Mouse (Mus musculus): ENCODE measurements around the gene Clec11a. TPM values are rescaled to one million over a fixed set of nuclear protein-coding genes. Genes with fewer than 3 reads are reported as not detected.

The Clec11a gene
- polyA plus RNA-seq, 1 experiment = 9.4 TPM

- no peaks in the 10 kb centered on the region for H3K4me1 ChIP-seq (ENCODE audit: control insufficient read depth, insufficient read depth, low read length)
- DNase-seq = no peak
- H3K4me3 ChIP-seq (replicated peaks; ENCODE audit: extremely low read depth, low read depth, low read length) = no peak overlapping the region
- WGBS = 68% methylated on average over 2 of the region's 2 CpGs
- no peak for TF ChIP-seq CTCF (IDR thresholded peaks at IDR 0.05; ENCODE audit: insufficient read depth, low read length)
- no peak for TF ChIP-seq POLR2A (IDR thresholded peaks at IDR 0.05; ENCODE audit: borderline replicate concordance, extremely low read depth, low read depth, low read length)
Observed at GRCm38 (mm10) chr7:44271309-44271708, 35.4 kb downstream of the Clec11a start.

GRCm38 (mm10) chr7:44269397-44269796 is 37.3 kb downstream of the Clec11a start:
- H3K4me3 ChIP-seq (replicated peaks; ENCODE audit: extremely low read depth, low read depth, low read length) = no peak overlapping the region
- 71% methylated on average over 2 of the region's 2 CpGs for WGBS
- TF ChIP-seq POLR2A (IDR thresholded peaks at IDR 0.05; ENCODE audit: borderline replicate concordance, extremely low read depth, low read depth, low read length) = no peak
- TF ChIP-seq CTCF (IDR thresholded peaks at IDR 0.05; ENCODE audit: insufficient read depth, low read length) = no peak
- no peaks in the 10 kb centered on the region for H3K4me1 ChIP-seq (ENCODE audit: control insufficient read depth, insufficient read depth, low read length)
- no peak for DNase-seq

- no peak for TF ChIP-seq POLR2A (IDR thresholded peaks at IDR 0.05; ENCODE audit: borderline replicate concordance, extremely low read depth, low read depth, low read length)
- no peak for TF ChIP-seq CTCF (IDR thresholded peaks at IDR 0.05; ENCODE audit: insufficient read depth, low read length)
- no peak for DNase-seq
- H3K4me3 ChIP-seq (replicated peaks; ENCODE audit: extremely low read depth, low read depth, low read length) = no peak overlapping the region
- 71% methylated on average over 11 of the region's 11 CpGs for WGBS
- H3K4me1 ChIP-seq (ENCODE audit: control insufficient read depth, insufficient read depth, low read length) = no peaks in the 10 kb centered on the region
Observed at GRCm38 (mm10) chr7:44268117-44268516, 38.6 kb downstream of the Clec11a start.

- Histone ChIP-seq H3K4me3 (replicated peaks; ENCODE audit: extremely low read depth, low read depth, low read length) (no peak overlapping the region), H3K4me1 (ENCODE audit: control insufficient read depth, insufficient read depth, low read length) (no peaks in the 10 kb centered on the region)
- peak; percentile 97 for DNase-seq
- 4% methylated on average over 34 of the region's 34 CpGs for WGBS
- TF ChIP-seq POLR2A (IDR thresholded peaks at IDR 0.05; ENCODE audit: borderline replicate concordance, extremely low read depth, low read depth, low read length) (no peak), CTCF (IDR thresholded peaks at IDR 0.05; ENCODE audit: insufficient read depth, low read length) (peak; percentile 97)
Observed at GRCm38 (mm10) chr7:44262791-44263643, 43.7 kb downstream of the Clec11a start.

DNA sequence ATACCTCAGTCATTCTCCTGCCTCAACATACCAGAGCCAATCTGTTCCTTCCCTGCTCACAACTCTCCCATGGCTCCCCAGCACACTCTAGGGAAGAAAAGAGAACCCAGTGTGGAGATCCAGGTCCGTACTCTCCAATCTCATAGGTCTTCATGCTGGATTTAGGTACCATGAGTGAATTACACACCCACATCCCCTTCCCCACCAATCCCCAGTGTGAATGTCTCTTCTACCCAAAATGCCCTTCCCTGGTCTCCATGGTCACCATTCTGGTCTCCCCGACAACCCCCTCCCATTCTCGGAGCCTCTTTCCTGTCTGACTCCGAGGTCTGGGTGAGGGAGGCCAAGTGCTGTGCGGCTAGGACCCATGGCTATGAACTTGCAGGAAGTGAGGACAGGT is 45.6 kb downstream of the Clec11a start, which contains the start of gene Gm15517:
TSS of gene Gm15517 (plus strand) at position 301 of the 400 bp plus-strand sequence.
- DNase-seq = no peak
- WGBS = 59% methylated on average over 5 of the region's 5 CpGs
- no peak within 1 kb of the TSS for H3K4me3 ChIP-seq (replicated peaks; ENCODE audit: extremely low read depth, low read depth, low read length)
- TF ChIP-seq CTCF (IDR thresholded peaks at IDR 0.05; ENCODE audit: insufficient read depth, low read length) = no peak
- no peak for TF ChIP-seq POLR2A (IDR thresholded peaks at IDR 0.05; ENCODE audit: borderline replicate concordance, extremely low read depth, low read depth, low read length)
- no peaks in the 10 kb centered on the region for H3K4me1 ChIP-seq (ENCODE audit: control insufficient read depth, insufficient read depth, low read length)

DNA sequence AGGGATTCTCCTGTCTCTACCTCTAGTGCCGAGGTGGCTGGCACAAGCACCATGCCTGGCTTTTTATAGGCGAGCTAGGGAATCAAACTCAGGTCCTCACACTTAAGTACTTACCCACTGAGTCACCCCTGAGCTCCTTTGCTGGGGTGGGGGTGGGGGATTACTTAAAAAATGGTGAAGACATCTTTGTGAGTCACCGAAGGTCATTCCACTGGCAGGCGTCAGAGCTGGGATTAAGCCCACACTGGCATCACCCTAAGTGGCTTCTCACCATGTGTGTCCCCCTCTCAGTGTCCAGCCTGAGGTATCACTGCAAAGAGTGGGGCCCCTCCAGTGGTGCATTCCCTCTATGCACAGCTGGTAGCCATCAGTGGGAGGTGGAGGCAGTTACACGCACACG is 46.3 kb downstream of the Clec11a start:
- DNase-seq = no peak
- Histone ChIP-seq H3K4me3 (replicated peaks; ENCODE audit: extremely low read depth, low read depth, low read length) (no peak overlapping the region), H3K4me1 (ENCODE audit: control insufficient read depth, insufficient read depth, low read length) (no peaks in the 10 kb centered on the region)
- 71% methylated on average over 6 of the region's 6 CpGs for WGBS
- TF ChIP-seq CTCF (IDR thresholded peaks at IDR 0.05; ENCODE audit: insufficient read depth, low read length) (no peak), POLR2A (IDR thresholded peaks at IDR 0.05; ENCODE audit: borderline replicate concordance, extremely low read depth, low read depth, low read length) (no peak)

DNA sequence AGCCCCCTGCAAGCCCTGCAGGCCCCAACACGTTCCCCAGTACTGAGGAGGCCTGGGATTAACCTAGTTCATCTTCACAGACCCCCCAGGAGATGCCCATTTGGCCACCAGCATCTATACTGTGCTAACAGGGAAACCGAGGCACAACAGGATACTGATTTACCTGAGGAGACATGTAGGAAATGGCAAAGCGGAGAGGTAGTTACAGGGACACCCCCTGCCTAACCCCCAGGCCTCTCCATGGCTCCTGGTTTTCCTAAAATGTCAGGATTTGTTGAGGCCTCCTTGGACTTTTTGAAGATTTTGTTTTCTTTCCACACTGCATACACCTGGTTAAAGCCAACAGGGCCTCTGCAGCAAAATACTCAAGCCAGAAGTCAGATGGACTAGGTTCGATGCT is 49.4 kb downstream of the Clec11a start, which contains the start of gene Acp4:
TSS of gene Acp4 (minus strand) at position 101 of the 400 bp plus-strand sequence.
- TF ChIP-seq POLR2A (IDR thresholded peaks at IDR 0.05; ENCODE audit: borderline replicate concordance, extremely low read depth, low read depth, low read length) (no peak), CTCF (IDR thresholded peaks at IDR 0.05; ENCODE audit: insufficient read depth, low read length) (no peak)
- H3K4me1 ChIP-seq (ENCODE audit: control insufficient read depth, insufficient read depth, low read length) = no peaks in the 10 kb centered on the region
- H3K4me3 ChIP-seq (replicated peaks; ENCODE audit: extremely low read depth, low read depth, low read length) = no peak within 1 kb of the TSS
- WGBS = 71% methylated on average over 4 of the region's 4 CpGs
- no peak for DNase-seq

DNA sequence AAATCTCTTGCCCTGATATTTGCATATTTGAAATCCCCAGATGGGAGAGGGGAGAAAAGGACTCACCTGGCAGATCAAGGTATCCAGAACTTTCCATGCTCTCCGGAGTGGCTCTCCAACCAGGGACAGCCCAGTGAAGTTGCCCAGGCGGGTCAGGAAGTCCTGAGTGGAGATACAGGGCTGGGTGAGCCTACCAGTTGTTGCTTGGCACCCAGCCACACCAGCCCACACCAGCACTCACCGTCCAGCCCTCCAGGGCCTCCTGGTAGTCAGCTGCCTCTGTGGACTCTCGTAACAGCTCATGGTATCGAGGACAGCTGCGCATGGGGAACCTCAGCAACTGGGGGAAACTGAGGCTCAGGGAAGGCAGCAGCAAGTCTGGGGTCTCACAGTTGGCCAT is 51.8 kb downstream of the Clec11a start:
- H3K4me3 ChIP-seq (replicated peaks; ENCODE audit: extremely low read depth, low read depth, low read length) = no peak overlapping the region
- WGBS = 55% methylated on average over 6 of the region's 6 CpGs
- DNase-seq = no peak
- no peaks in the 10 kb centered on the region for H3K4me1 ChIP-seq (ENCODE audit: control insufficient read depth, insufficient read depth, low read length)
- TF ChIP-seq CTCF (IDR thresholded peaks at IDR 0.05; ENCODE audit: insufficient read depth, low read length) = no peak
- TF ChIP-seq POLR2A (IDR thresholded peaks at IDR 0.05; ENCODE audit: borderline replicate concordance, extremely low read depth, low read depth, low read length) = no peak

DNA sequence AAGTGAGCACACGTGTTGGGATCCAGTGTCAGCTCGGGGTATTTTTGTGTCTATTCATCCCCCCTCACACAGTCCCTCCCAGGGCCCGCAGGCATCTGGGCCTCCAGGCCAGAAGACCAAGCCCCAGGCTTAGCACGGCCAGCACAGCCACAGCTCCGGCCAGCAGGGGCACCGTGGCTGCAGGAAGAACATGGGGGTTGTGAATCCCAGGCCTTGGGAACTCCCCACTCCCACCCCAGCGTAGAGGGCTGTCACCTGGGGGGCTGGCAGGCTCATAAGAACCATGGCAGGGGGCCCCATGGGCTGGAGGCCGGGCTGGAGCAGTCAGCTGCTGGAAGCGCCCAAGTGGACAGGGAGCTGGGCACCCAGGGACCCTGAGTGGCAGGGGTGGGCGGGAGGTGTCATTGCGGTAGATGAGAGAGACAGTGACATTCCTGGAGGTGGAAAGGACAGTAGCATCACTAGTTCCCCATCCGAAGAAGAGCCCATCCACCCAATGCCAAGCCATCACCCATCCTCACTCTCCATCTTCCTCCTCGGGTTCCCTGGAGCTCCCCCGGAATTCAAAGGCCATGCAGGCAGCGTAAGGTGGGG is 53.6 kb downstream of the Clec11a start:
- WGBS = 69% methylated on average over 15 of the region's 15 CpGs
- TF ChIP-seq CTCF (IDR thresholded peaks at IDR 0.05; ENCODE audit: insufficient read depth, low read length) = no peak
- no peak for TF ChIP-seq POLR2A (IDR thresholded peaks at IDR 0.05; ENCODE audit: borderline replicate concordance, extremely low read depth, low read depth, low read length)
- no peak for DNase-seq
- no peaks in the 10 kb centered on the region for H3K4me1 ChIP-seq (ENCODE audit: control insufficient read depth, insufficient read depth, low read length)
- no peak overlapping the region for H3K4me3 ChIP-seq (replicated peaks; ENCODE audit: extremely low read depth, low read depth, low read length)

Other genes starting within 250 kb of the Clec11a start
- not detected in 2 replicates for gene Klk1b21, start 204.6 kb downstream of the Clec11a start, polyA plus RNA-seq (2012; rRNA removed)
- gene Klk1b22, start 194.2 kb downstream of the Clec11a start, polyA plus RNA-seq (2012; rRNA removed) = not detected in 2 replicates
- not detected in 2 replicates for gene Klk1b16, start 170.1 kb downstream of the Clec11a start, polyA plus RNA-seq (2012; rRNA removed)
- not detected in 2 replicates for gene Klk1b24, start 118.7 kb downstream of the Clec11a start, polyA plus RNA-seq (2012; rRNA removed)
- not detected in 2 replicates for gene Klk1b3, start 108.7 kb downstream of the Clec11a start, polyA plus RNA-seq (2012; rRNA removed)
- gene Klk1b4, start 99.5 kb downstream of the Clec11a start, polyA plus RNA-seq (2012; rRNA removed) = 0.15 TPM in 1 of 2 replicates, not detected in the other
- gene Klk1b5, start 91.0 kb downstream of the Clec11a start, polyA plus RNA-seq (2012; rRNA removed) = not detected in 2 replicates
- gene Klk1, start 81.5 kb downstream of the Clec11a start, polyA plus RNA-seq (2012; rRNA removed) = 1.9 and 18.3 TPM in 2 replicates
- not detected in 2 replicates for gene Gm36864, start 70.7 kb downstream of the Clec11a start, polyA plus RNA-seq (2012; rRNA removed)
- 0.85 and 1.1 TPM in 2 replicates for gene 1700028J19Rik, start 60.2 kb downstream of the Clec11a start, polyA plus RNA-seq (2012; rRNA removed)
- gene 2410002F23Rik, start 60.2 kb downstream of the Clec11a start, polyA plus RNA-seq (2012; rRNA removed) = 60.0 and 63.7 TPM in 2 replicates
- not detected in 2 replicates for gene Acp4, start 49.5 kb downstream of the Clec11a start, polyA plus RNA-seq (2012; rRNA removed)
- gene Gm15517, start 45.5 kb downstream of the Clec11a start, polyA plus RNA-seq (2012; rRNA removed) = not detected in 2 replicates
- gene Shank1, start 3.4 kb upstream of the Clec11a start, polyA plus RNA-seq (2012; rRNA removed) = 0.44 and 0.65 TPM in 2 replicates
- gene Syt3, start 77.2 kb upstream of the Clec11a start, polyA plus RNA-seq (2012; rRNA removed) = 2.8 and 3.1 TPM in 2 replicates
- 0.98 and 1.2 TPM in 2 replicates for gene 1700008O03Rik, start 78.9 kb upstream of the Clec11a start, polyA plus RNA-seq (2012; rRNA removed)
- gene Lrrc4b, start 122.1 kb upstream of the Clec11a start, polyA plus RNA-seq (2012; rRNA removed) = 4.5 and 4.9 TPM in 2 replicates
- 0.24 and 0.50 TPM in 2 replicates for gene Aspdh, start 158.5 kb upstream of the Clec11a start, polyA plus RNA-seq (2012; rRNA removed)
- gene Josd2, start 161.1 kb upstream of the Clec11a start, polyA plus RNA-seq (2012; rRNA removed) = 164 and 175 TPM in 2 replicates
- gene Emc10, start 189.6 kb upstream of the Clec11a start, polyA plus RNA-seq (2012; rRNA removed) = 250 and 268 TPM in 2 replicates
- gene Fam71e1, start 189.7 kb upstream of the Clec11a start, polyA plus RNA-seq (2012; rRNA removed) = 9.5 and 10.3 TPM in 2 replicates
- 1.0 and 10.5 TPM in 2 replicates for gene Mybpc2, start 217.8 kb upstream of the Clec11a start, polyA plus RNA-seq (2012; rRNA removed)
- 11.2 and 11.7 TPM in 2 replicates for gene Spib, start 225.2 kb upstream of the Clec11a start, polyA plus RNA-seq (2012; rRNA removed)
- 34.3 and 38.3 TPM in 2 replicates for gene Pold1, start 241.9 kb upstream of the Clec11a start, polyA plus RNA-seq (2012; rRNA removed)
- gene Nr1h2, start 247.0 kb upstream of the Clec11a start, polyA plus RNA-seq (2012; rRNA removed) = 194 and 216 TPM in 2 replicates

Measured in lung, adult 2 months (tissue).